8 mouse cellular contexts compared by ENCODE assay signal in genomic region chr5:130002301-130003146, GRCm38 (mm10). TPM values are rescaled to one million over a fixed set of nuclear protein-coding genes. Genes with fewer than 3 reads are reported as not detected.
A peak's percentile ranks its signal among the peaks of the same experiment; 100 is the strongest.
DNase-seq lines count a peak whose midpoint lies in the region; ATAC-seq lines count a peak whose summit lies in the region.

Gusb (minus strand) TSS chr5:130003049.

- under 1% methylated on average over 39 of the region's 39 CpGs for WGBS in embryonic facial prominence, embryonic 11.5 days
- 2% methylated on average over 39 of the region's 39 CpGs for WGBS in midbrain, embryonic 11.5 days

- no peaks in the 10 kb centered on the region for H3K9me3 ChIP-seq in embryonic facial prominence, embryonic 11.5 days (replicated peaks; ENCODE audit: control insufficient read depth, low read length)
- peaks cover 4% of the 10 kb centered on the region; the same call in 1 of the 2 replicates for H3K9me3 ChIP-seq in midbrain, embryonic 11.5 days (ENCODE audit: control insufficient read depth, low read length)

- DNase-seq in adrenal gland, postnatal 10 days = peak; percentile 89
- DNase-seq in embryonic facial prominence, embryonic 11.5 days (ENCODE audit: low spot score) = peak; percentile 84
- peak; percentile 81 for DNase-seq in kidney, adult 11 months
- peak; percentile 78 for DNase-seq in left cerebral cortex, postnatal 4 days
- peak; percentile 94 for DNase-seq in midbrain, embryonic 11.5 days (ENCODE audit: low spot score, missing footprints)
- DNase-seq in right cerebral cortex, postnatal 4 days = peak; percentile 61
- DNase-seq in yolk sac, embryonic 10.5 days (ENCODE audit: low spot score) = peak; percentile 78

- peak within 1 kb of the TSS; percentile 61 for H3K4me3 ChIP-seq in embryonic facial prominence, embryonic 11.5 days (ENCODE audit: low read depth, low read length)
- H3K4me3 ChIP-seq in midbrain, embryonic 11.5 days (ENCODE audit: low read depth, low read length) = peak within 1 kb of the TSS; percentile 52

- peak within 1 kb of the TSS; percentile 79 for H3K9ac ChIP-seq in embryonic facial prominence, embryonic 11.5 days (replicated peaks; ENCODE audit: low read length)
- H3K9ac ChIP-seq in midbrain, embryonic 11.5 days (ENCODE audit: low read length) = peak within 1 kb of the TSS; percentile 75

- no peaks in the 10 kb centered on the region for H3K36me3 ChIP-seq in embryonic facial prominence, embryonic 11.5 days (replicated peaks; ENCODE audit: control insufficient read depth, insufficient read depth, low read depth, low read length)
- no peaks in the 10 kb centered on the region for H3K36me3 ChIP-seq in midbrain, embryonic 11.5 days (ENCODE audit: control insufficient read depth, insufficient read depth, low read length)

- peak within 1 kb of the TSS; percentile 88 for H3K4me2 ChIP-seq in embryonic facial prominence, embryonic 11.5 days (ENCODE audit: low read depth, low read length)
- H3K4me2 ChIP-seq in midbrain, embryonic 11.5 days = peak within 1 kb of the TSS; percentile 78

- intact Hi-C loops in left cerebral cortex, postnatal 4 days (cut with DNase I) = no loop called here

- no peaks in the 10 kb centered on the region for H3K27me3 ChIP-seq in embryonic facial prominence, embryonic 11.5 days (ENCODE audit: control insufficient read depth, insufficient read depth, low read length)
- H3K27me3 ChIP-seq in midbrain, embryonic 11.5 days (ENCODE audit: control insufficient read depth, insufficient read depth, low read length) = no peaks in the 10 kb centered on the region

- no peaks in the 10 kb centered on the region for H3K4me1 ChIP-seq in embryonic facial prominence, embryonic 11.5 days (ENCODE audit: control insufficient read depth, insufficient read depth, low read length)
- H3K4me1 ChIP-seq in midbrain, embryonic 11.5 days (ENCODE audit: control insufficient read depth, insufficient read depth, low read length) = no peaks in the 10 kb centered on the region

- peak within 1 kb of the TSS; percentile 47; the same call in 1 of the 2 replicates for H3K27ac ChIP-seq in embryonic facial prominence, embryonic 11.5 days (replicated peaks; ENCODE audit: low read depth, low read length)
- no peak within 1 kb of the TSS for H3K27ac ChIP-seq in midbrain, embryonic 11.5 days (ENCODE audit: low read depth, low read length)

- peak; percentile 80 for ATAC-seq in embryonic facial prominence, embryonic 11.5 days (replicated peaks; ENCODE audit: insufficient number of reproducible peaks, low FRiP score, low TSS enrichment, low read depth)
- peak; percentile 74 for ATAC-seq in granulocyte monocyte progenitor cell, adult 5-6 weeks (replicated peaks; ENCODE audit: poor library complexity, severe bottlenecking)
- peak; percentile 87 for ATAC-seq in midbrain, embryonic 11.5 days (ENCODE audit: low FRiP score)

RNA-seq across cellular contexts. Expression of gene Gusb, which starts in this region (rescaled TPM):
- total RNA-seq in adrenal gland, postnatal 10 days (2021) = 10 to 100 TPM; 41.0 to 44.6 TPM
- polyA plus RNA-seq in embryonic facial prominence, embryonic 11.5 days (2014; fragmentation: Nextera tagmentation; extraction: Ambion mirVana) = 45.1 and 45.5 TPM in 2 replicates
- total RNA-seq in granulocyte monocyte progenitor cell, adult 5-6 weeks (2014; fragmentation: Nextera tagmentation) = 119 and 163 TPM in 2 replicates
- total RNA-seq in granulocyte monocyte progenitor cell, adult 5-6 weeks (2017) = 91.6 and 103 TPM in 2 replicates
- 10 to 100 TPM; 12.2 to 12.8 TPM for total RNA-seq in left cerebral cortex, postnatal 4 days (2021)
- 31.8 and 33.9 TPM in 2 replicates for polyA plus RNA-seq in midbrain, embryonic 11.5 days (2014; fragmentation: Nextera tagmentation; extraction: Ambion mirVana)
